Mouse (Mus musculus) gonadal fat pad, adult 2 months (tissue): ENCODE results near the gene Rab21. TPM values are rescaled to one million over a fixed set of nuclear protein-coding genes. Genes with fewer than 3 reads are reported as not detected.
A peak's percentile ranks its signal among the peaks of the same experiment; 100 is the strongest.

Experiments
- DNase-seq: peaks from one replicate; pipeline ENCODE4 v3.0.0-alpha.2; 2012; ENCODE audit warnings: low read depth
- polyA plus RNA-seq: library from polyadenylated mRNA; depleted of rRNA; stranded (reverse); fragments of >200 nt; gene quantifications from 2 replicates; pipeline ENCODE4 v1.2.3, GENCODE M21; 2012; rRNA removed

Rab21 gene
- polyA plus RNA-seq, 1 experiment = 15.3 TPM

DNA sequence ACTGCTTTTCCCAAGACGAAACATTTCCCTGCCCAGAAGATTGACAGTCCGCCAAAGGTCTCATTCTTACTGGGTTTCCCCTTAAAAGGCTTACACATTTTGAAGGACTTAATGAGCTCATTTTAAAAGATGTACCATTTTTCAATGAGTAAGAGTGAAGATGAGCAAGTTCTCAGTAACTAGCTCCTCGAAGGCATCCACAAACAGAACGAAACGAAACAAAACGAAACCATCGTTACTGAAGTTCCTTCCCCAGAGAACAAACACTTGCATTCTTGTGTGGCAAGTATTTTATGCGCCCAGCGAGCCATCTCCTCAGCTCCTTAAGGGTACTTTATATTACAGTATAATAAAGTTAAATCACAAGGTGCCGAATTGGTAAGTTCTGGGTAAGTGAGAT is 34.0 kb downstream of the Rab21 start:
- DNase-seq = no peak

DNA sequence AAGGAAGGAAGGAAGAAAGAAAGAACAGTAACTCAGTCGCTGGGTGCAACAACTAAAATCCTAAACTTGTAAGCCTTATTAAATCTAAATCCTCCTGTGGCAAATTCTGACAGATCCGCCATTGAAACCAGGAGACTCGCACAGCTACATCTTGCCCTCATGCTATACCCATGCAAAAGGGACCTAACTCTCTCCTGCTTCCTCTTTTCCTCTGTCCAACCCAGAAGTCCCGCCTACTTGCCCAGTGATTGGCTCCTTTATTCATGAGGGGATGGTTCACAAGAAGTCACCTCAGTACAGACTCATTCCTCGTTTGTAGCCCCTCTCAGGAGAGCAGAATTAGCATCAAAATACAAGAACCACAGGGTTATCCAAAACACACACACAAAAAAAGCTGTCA is 43.7 kb downstream of the Rab21 start:
- no peak for DNase-seq

DNA sequence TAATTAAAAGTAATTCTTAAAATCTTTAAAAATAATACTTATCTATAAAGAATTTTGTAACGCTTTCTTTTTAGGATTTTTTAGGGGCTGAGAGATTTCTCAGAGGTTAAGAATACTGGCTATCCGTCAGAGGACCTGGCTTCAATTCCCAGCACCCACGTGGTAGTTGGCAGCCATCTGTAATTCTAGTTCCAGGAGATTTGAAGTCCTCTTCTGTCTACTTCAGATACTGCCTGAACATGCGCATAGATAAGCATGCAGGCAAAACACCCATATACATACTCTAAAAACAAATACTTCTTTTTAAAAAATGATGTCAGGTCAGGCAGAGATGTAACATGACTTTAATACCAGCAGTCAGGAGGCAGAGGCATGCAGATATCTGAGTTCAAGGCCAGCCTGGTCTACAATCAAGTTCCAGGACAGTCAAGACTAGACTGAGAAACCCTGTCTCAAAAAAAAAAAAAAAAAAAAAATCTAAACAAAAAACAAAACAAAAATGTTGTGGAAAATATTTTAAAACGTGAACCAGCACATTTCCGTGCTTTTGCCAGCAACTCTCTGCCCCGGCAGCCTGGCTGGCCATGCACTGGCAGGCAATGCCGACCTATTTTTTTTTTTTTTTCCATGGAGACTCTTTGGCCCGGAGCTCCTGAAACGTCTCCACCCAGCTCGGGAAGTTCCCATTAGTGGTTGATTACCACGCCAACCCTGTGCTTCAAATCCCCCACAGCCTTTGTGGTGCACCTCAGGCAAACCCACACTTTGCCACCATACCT is 44.6 kb downstream of the Rab21 start:
- DNase-seq = no peak

DNA sequence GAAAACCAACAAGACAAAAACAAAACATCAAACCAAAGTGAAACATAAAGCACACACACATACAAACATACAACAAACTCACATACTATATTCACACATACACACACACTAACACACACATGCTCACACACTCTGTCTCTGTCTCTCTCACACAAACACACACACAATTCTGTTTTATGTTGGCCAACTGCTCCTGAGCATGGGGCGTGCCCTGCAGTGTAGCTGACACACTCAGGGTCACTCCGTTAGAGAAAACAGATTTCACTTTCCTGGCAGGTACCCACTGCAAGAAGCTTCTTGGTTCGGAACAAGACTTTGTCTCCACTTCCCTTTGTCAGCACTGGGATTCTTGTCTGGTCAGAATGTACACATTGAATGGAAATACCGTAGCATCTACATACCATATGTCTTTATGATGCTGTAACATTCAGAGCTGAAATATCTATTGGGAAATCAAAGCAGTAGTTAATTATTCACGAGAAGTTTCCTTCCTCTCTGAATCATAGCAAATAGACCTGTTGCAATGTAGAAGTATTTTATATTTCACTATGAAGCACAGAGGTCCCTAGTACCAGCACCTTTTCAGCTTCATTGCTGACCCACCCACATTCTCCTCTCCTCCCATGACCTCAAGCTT is 52.4 kb downstream of the Rab21 start:
- DNase-seq = no peak

DNA sequence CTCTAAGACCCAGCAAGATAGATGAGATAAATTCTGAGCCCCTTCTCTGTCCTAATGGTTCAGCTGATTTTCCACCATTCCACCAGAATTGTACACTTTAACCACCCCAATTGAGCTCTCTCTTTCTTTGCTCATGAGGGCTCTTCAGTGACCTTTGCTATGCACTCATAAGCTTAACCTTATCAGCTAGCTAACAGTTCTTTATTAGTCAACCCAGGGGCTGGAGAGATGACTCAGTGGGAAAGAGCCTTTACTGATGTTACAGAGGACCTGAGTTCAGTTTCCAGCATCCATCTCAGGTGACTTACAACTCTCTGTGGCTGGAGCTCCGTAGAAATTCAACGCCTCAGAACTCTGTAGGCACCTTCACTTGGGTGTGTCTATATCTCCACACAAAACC is 53.1 kb downstream of the Rab21 start:
- no peak for DNase-seq

DNA sequence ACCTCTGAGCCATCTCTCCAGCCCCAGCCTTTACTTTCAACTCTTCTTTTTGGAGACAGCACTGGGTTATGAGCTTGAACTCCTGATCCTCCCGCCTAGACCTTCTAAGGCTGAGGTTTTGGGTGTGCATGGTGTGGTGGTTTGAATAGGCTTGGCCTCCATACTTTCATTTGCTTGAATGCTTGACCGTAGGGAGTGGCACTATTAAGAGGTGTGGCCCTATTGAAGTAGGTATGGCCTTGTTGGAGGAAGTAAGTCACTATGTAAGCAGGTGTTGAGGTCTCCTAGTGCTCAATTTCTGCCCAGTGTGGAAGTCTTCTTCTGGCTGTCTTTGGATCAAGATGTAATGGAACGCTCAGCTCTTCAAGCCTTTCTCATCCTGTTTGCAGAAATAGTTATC is 54.0 kb downstream of the Rab21 start:
- no peak for DNase-seq

DNA sequence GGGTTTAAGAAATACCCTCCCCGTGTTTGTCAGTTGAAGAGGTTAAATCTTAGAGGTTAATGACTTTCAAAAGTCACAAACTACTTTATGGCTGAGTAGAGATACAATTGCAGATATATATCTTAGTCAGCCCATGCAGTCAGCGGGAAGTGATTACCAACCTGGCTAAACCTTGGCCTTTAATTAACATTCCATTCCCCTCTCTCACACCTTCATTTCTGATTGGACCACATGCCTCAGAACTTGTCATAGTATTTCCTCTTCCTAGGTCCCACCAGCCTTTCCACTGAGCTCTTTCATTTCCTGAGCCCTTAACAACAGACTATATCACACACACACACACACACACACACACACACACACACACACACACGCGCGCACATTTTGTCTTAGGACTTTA is 59.2 kb downstream of the Rab21 start:
- no peak for DNase-seq

DNA sequence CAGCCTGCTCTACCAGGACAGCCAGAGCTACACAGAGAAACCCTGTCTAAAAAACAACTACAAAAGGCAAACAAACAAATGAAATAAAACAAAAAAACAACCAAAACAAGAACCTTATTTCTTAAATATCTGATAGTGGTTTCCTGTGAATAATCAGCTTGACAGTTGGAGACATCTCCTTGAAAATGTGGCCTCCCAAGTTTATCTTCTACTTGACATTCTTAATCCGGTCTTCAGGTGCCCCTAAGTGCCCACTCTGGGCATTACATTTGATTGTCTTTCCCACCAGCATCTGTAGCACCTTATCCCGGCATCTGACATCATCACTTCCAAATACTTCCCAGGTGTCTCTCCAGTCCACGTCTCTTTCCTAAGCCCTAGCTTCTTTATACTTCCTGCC is 61.9 kb downstream of the Rab21 start:
- DNase-seq = no peak

DNA sequence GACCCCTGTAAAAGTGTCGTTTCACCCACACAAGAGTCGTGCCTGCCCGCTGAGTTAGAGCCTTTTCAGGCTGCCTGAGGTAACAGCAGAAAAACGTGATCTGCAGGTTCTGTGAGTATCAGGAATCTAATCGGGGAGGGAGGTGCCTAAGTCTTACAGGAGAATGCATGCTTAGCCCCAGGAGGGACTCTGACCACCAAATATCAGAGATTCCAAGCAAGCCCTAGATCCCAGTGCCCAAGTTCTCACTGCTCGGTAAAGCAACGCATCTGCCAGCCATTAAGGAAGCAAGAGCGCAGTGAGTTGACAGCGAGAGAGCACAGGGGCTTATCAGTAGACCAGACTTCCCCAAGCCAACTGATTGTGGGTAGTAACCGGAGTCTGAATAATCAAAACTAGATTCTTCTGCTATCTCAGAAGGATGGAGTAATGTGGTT is 63.1 kb downstream of the Rab21 start:
- no peak for DNase-seq

DNA sequence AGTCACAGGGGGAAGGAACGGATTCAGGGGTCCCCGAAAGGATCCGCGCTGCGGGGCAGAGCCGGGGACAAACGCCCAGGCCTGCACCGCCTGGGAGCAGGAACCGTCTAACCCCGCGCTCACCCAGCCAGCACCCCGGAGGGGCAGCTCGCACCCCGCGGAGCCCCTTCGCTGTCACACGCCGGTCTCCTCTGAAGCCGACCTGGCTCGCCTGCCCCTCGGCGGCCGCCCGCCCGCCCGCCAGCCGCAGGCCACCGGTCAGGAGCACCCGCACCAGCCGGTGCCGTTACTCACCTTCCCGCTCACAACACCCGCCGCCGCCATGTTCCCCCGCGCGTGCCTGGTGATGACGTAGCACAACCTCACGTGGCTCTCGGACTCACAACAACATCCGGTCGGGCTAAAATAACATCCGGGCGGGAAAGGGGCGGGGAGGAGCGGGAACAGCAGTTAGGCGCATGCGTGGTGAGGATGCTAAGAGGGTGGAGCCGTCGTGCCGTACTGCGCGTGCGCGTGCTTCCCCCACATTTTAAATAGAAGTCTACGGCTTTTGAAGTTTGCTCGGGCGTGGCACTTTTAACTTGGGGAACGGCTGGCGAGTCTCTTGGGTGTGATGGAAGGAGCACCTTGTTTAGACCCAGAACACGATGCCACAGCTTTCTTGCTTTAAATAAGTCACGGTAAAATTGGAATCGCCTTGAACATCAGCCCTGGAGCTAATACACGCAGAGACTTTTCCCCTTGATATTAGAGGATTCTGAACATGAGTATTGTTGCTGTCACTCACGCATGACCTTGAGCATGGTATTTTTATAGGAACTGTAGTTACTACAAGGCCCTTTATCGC is 64.1 kb downstream of the Rab21 start, which contains the start of gene Tbc1d15:
Gene Tbc1d15, minus strand, starts transcription at position 380 of the 847 bp plus-strand sequence.
- peak; percentile 71 for DNase-seq

DNA sequence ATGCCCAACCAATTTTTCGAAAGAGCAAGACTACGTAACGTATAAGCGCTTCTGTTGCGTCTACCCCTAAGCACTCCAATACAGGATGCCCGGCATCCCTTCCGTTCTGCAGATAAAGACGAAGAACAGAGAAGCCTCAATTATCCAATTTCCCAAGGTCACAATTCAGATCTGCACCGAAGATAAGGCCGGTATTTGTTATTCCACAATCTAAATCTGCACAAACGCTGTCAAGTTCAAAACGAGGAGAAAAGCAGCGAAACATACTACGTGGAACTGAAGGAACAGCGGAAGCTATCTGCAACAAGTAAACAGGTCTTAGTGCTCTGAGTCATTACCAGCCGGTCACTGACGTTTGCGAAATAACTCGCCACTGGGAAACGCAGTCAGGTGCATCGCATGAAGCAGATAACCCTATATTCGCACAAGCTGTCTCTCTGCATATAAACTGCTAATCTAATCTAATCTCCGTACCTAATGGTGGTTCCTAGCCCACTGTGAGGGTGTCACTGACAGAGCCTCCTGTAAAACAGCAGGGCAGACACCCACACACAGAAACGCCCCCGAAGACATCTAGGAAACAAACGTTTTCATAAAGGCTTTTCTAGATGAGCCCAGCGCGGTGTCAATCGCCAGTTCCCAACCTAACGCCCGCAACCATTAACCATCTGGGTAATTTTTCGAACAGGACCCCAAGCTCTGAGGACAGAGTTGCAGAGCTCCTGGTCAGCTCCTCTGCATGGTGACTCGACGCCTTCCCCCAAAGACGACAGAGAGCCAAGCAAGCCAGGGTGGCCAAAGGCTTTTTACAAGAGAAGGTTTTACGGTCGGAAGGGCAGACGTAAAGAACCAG is 64.9 kb downstream of the Rab21 start:
- no peak for DNase-seq

DNA sequence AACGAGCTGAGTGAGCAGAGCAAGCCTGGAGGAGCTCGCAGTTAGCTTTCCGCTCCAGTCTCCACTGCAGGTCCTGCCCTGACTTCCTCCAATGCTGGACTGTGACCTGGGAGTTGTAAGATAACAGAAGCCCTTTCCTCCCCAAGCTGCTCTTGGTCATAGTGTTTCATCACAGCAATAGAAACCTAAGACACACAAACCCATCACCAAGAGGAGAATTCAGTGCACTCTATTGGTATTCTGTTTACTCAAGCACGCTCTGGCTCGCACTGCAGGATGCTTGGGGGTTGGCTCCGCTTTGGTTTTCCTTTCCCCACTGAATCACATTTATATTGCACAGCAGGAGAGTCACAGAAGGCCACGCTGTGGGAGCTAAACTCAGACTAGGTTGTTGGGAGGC is 67.4 kb downstream of the Rab21 start:
- no peak for DNase-seq

DNA sequence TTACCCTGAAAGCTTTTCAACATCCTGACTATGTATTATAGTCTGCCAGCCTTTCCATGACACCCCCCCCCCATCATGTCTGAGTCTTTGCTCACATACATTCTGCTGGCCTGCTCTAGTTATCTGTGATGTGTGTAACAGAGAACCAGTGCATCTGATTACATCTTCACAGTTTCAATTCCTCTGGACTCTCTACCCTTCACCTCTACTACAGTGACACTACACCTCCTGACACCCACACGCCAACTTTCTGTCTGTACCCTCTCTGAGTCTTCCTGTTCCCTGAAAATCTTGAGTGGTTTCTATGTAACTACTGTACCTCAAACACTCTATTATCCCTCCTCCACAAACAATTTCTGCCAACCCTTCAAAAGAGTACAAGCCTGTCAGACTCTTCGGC is 69.9 kb downstream of the Rab21 start:
- DNase-seq = no peak

DNA sequence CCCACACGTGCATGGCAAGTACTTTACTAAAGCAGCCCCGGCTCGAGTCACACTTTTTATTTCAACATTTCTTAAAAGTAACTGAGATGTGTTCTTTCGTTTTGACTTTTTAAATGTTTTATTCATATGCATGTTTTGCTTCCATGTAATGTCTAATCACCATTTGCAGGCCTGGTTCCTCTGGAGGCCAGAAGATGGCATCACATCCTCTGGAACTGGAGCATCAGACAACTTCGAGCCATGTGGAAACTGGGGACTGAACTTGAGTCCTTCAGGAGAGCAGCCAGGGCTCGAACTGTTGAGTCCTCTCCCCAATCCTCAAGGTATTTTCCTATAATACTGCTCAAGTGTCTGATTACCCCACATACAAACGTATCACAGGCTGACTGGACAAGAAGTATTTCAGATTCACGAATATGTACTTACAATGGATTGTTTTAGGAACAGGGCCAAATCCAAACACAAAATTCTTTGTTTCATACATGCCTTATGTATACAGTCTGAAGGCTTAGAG is 74.3 kb downstream of the Rab21 start:
- no peak for DNase-seq

DNA sequence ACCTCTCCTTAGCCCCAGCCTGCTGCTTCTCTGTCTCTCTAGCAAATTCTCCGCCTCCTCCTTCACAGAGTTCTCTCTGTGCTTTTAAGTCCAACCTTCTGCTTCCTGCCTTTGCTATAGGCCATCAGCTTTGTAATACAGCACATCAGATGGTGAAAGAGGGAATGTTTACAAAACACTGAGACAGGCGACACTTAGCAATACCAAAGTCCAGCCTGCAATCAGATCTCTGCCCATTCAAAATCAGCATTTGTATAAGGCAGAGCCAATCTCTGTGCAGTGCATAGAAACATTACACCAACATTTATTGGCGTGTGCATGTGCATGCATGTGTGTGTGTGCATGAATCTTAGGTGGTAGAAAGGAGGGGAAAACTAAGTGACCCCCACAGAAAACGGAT is 77.5 kb downstream of the Rab21 start:
- no peak for DNase-seq

Other genes with a start within 250 kb of the Rab21 start
- gene Tph2, start 130.6 kb downstream of the Rab21 start, polyA plus RNA-seq = 0.04 and 0.43 TPM in 2 replicates
- 14.2 and 15.3 TPM in 2 replicates for gene Tbc1d15, start 64.1 kb downstream of the Rab21 start, polyA plus RNA-seq
- gene Tmem19, start 46.9 kb upstream of the Rab21 start, polyA plus RNA-seq = 16.6 and 21.0 TPM in 2 replicates
- 4.3 and 5.6 TPM in 2 replicates for gene Thap2, start 68.8 kb upstream of the Rab21 start, polyA plus RNA-seq
- gene Zfc3h1, start 69.4 kb upstream of the Rab21 start, polyA plus RNA-seq = 26.4 and 30.7 TPM in 2 replicates